Mouse (Mus musculus) intestine, embryonic 16.5 days (tissue): ENCODE results near the gene Fgfr2. TPM values are rescaled to one million over a fixed set of nuclear protein-coding genes. Genes with fewer than 3 reads are reported as not detected.
A peak's percentile ranks its signal among the peaks of the same experiment; 100 is the strongest.

Source experiments
- ATAC-seq: fragments of 200-750 bp; cut with Nextera tagmentation; 2 replicates; pipeline ENCODE4 v1.8.0; 2017; ENCODE audit warnings: moderate TSS enrichment, moderate library complexity
- H3K27ac ChIP-seq: fragments of 300-500 bp; sonication (generic); 2 replicates; pipeline ENCODE4 v1.5.1; 2014; ENCODE audit warnings: mild to moderate bottlenecking, low read length
- H3K27me3 ChIP-seq: fragments of 300-500 bp; sonication (generic); replicated peaks from 2 replicates; pipeline ENCODE4 v1.6.1; 2014; ENCODE audit warnings: low read length, control low read depth, mixed read lengths; ENCODE audit not compliant: control insufficient read depth, insufficient read depth
- H3K36me3 ChIP-seq: fragments of 300-500 bp; sonication (generic); 2 replicates; pipeline ENCODE4 v1.6.1; 2014; ENCODE audit warnings: low read length, control low read depth; ENCODE audit not compliant: control insufficient read depth, insufficient read depth
- H3K4me1 ChIP-seq: fragments of 300-500 bp; sonication (generic); 2 replicates; pipeline ENCODE4 v1.6.1; 2014; ENCODE audit warnings: low read length, control low read depth, mixed read lengths; ENCODE audit not compliant: control insufficient read depth, insufficient read depth
- H3K4me2 ChIP-seq: fragments of 300-500 bp; sonication (generic); 2 replicates; pipeline ENCODE4 v1.6.1; 2014; ENCODE audit warnings: low read depth, low read length, control low read depth
- H3K4me3 ChIP-seq: fragments of 300-500 bp; sonication (generic); 2 replicates; pipeline ENCODE4 v1.5.1; 2014; ENCODE audit warnings: mild to moderate bottlenecking, low read length
- H3K9ac ChIP-seq: fragments of 300-500 bp; sonication (generic); 2 replicates; pipeline ENCODE4 v1.6.1; 2014; ENCODE audit warnings: low read depth, low read length
- H3K9me3 ChIP-seq: fragments of 300-500 bp; sonication (generic); 2 replicates; pipeline ENCODE4 v1.6.1; 2016; ENCODE audit warnings: low read length, control low read depth; ENCODE audit not compliant: control insufficient read depth
- WGBS: fragments of 180-500 bp; shearing (Covaris S2); extraction: QIAGEN DNeasy Blood & Tissue Kit; methylation state at CpG from one replicate; pipeline ENCODE4 v1.1.7; 2014; 5-methylcytosine and 5-hydroxymethylcytosine counted together
- polyA plus RNA-seq: library from polyadenylated mRNA; unstranded; fragments of >200 nt; fragmentation: Nextera tagmentation; extraction: Ambion mirVana; gene quantifications from 2 replicates; pipeline ENCODE4 v1.2.1, GENCODE M21; 2015

Fgfr2 gene
- polyA plus RNA-seq, 1 experiment from 2014 or later, result 47.3 TPM

- Histone ChIP-seq H3K4me3 (no peak overlapping the region), H3K4me1 (peaks cover 15% of the 10 kb centered on the region), H3K36me3 (no peaks in the 10 kb centered on the region), H3K9ac (no peak overlapping the region), H3K27ac (no peak overlapping the region), H3K9me3 (no peaks in the 10 kb centered on the region), H3K27me3 (no peaks in the 10 kb centered on the region), H3K4me2 (no peak overlapping the region)
- 79% methylated on average over 3 of the region's 3 CpGs for WGBS
- ATAC-seq, result no peak
Measured at GRCm38 (mm10) chr7:133094161-133094560, 29.0 kb downstream of the Fgfr2 start.

- Histone ChIP-seq H3K4me1 (peaks cover 16% of the 10 kb centered on the region), H3K27ac (no peak overlapping the region), H3K4me3 (no peak overlapping the region), H3K4me2 (no peak overlapping the region), H3K9me3 (no peaks in the 10 kb centered on the region), H3K27me3 (no peaks in the 10 kb centered on the region), H3K9ac (no peak overlapping the region), H3K36me3 (no peaks in the 10 kb centered on the region)
- ATAC-seq, result no peak
- 93% methylated on average over 5 of the region's 5 CpGs for WGBS
Measured at GRCm38 (mm10) chr7:133093731-133094130, 29.4 kb downstream of the Fgfr2 start.

- Histone ChIP-seq H3K9me3 (no peaks in the 10 kb centered on the region), H3K4me3 (no peak overlapping the region)
- 83% methylated on average over 4 of the region's 4 CpGs for WGBS
Measured at GRCm38 (mm10) chr7:133090641-133091040, 32.5 kb downstream of the Fgfr2 start.

GRCm38 (mm10) chr7:133089621-133090260 is 33.4 kb downstream of the Fgfr2 start:
- Histone ChIP-seq H3K9me3 (no peaks in the 10 kb centered on the region), H3K4me3 (no peak overlapping the region), H3K27ac (peak overlapping the region; percentile 4; the same call in 1 of the 2 replicates), H3K27me3 (no peaks in the 10 kb centered on the region), H3K9ac (no peak overlapping the region), H3K4me1 (peaks cover 26% of the 10 kb centered on the region), H3K36me3 (no peaks in the 10 kb centered on the region), H3K4me2 (no peak overlapping the region)
- no peak for ATAC-seq
- WGBS, result 74% methylated on average over 11 of the region's 11 CpGs

More at GRCm38 (mm10) chr7:133090641-133091040, 32.5 kb downstream of the Fgfr2 start:
- Histone ChIP-seq H3K4me2 (no peak overlapping the region), H3K4me1 (peaks cover 25% of the 10 kb centered on the region), H3K27ac (no peak overlapping the region), H3K36me3 (no peaks in the 10 kb centered on the region), H3K9ac (no peak overlapping the region), H3K27me3 (no peaks in the 10 kb centered on the region)
- ATAC-seq, result no peak

GRCm38 (mm10) chr7:133088830-133089261 is 34.3 kb downstream of the Fgfr2 start:
- 40% methylated on average over 11 of the region's 11 CpGs for WGBS
- Histone ChIP-seq H3K4me2 (peak overlapping the region; percentile 21), H3K4me1 (peaks cover 26% of the 10 kb centered on the region), H3K27ac (peak overlapping the region; percentile 82), H3K36me3 (no peaks in the 10 kb centered on the region), H3K27me3 (no peaks in the 10 kb centered on the region), H3K4me3 (0 out of 2 replicates have a peak overlapping the region, but pooled peaks have one; percentile 2), H3K9ac (peak overlapping the region; percentile 49), H3K9me3 (no peaks in the 10 kb centered on the region)
- ATAC-seq, result peak; percentile 67

- WGBS, result 56% methylated on average over 4 of the region's 4 CpGs
- Histone ChIP-seq H3K36me3 (no peaks in the 10 kb centered on the region), H3K27ac (peak overlapping the region; percentile 82), H3K4me3 (no peak overlapping the region), H3K9me3 (no peaks in the 10 kb centered on the region), H3K4me1 (peaks cover 26% of the 10 kb centered on the region), H3K9ac (peak overlapping the region; percentile 49; the same call in 1 of the 2 replicates), H3K4me2 (0 out of 2 replicates have a peak overlapping the region, but pooled peaks have one; percentile 21), H3K27me3 (no peaks in the 10 kb centered on the region)
- no peak for ATAC-seq
Measured at GRCm38 (mm10) chr7:133088411-133088810, 34.7 kb downstream of the Fgfr2 start.

GRCm38 (mm10) chr7:133085408-133085807 is 37.7 kb downstream of the Fgfr2 start:
- H3K4me2 ChIP-seq, result no peak overlapping the region
- no peak overlapping the region for H3K27ac ChIP-seq
- 89% methylated on average over 3 of the region's 3 CpGs for WGBS
- no peaks in the 10 kb centered on the region for H3K9me3 ChIP-seq
- H3K9ac ChIP-seq, result no peak overlapping the region
- H3K27me3 ChIP-seq, result no peaks in the 10 kb centered on the region
- H3K4me3 ChIP-seq, result no peak overlapping the region
- no peak for ATAC-seq
- peaks cover 22% of the 10 kb centered on the region for H3K4me1 ChIP-seq
- H3K36me3 ChIP-seq, result no peaks in the 10 kb centered on the region; the same call in 1 of the 2 replicates

- Histone ChIP-seq H3K27ac (no peak overlapping the region), H3K9me3 (no peaks in the 10 kb centered on the region), H3K9ac (no peak overlapping the region), H3K27me3 (no peaks in the 10 kb centered on the region), H3K4me3 (no peak overlapping the region), H3K4me1 (peaks cover 13% of the 10 kb centered on the region), H3K36me3 (no peaks in the 10 kb centered on the region; the same call in 1 of the 2 replicates), H3K4me2 (no peak overlapping the region)
- no peak for ATAC-seq
- 78% methylated on average over 13 of the region's 13 CpGs for WGBS
Measured at GRCm38 (mm10) chr7:133083936-133084614, 39.1 kb downstream of the Fgfr2 start.

- no peak overlapping the region for H3K4me2 ChIP-seq
- H3K9me3 ChIP-seq, result no peaks in the 10 kb centered on the region
- no peaks in the 10 kb centered on the region; the same call in 1 of the 2 replicates for H3K36me3 ChIP-seq
- no peaks in the 10 kb centered on the region for H3K27me3 ChIP-seq
- H3K27ac ChIP-seq, result 0 out of 2 replicates have a peak overlapping the region, but pooled peaks have one; percentile 27
- H3K4me1 ChIP-seq, result peaks cover 4% of the 10 kb centered on the region; the same call in 1 of the 2 replicates
- 75% methylated on average over 1 of the region's 1 CpGs for WGBS
- no peak overlapping the region for H3K9ac ChIP-seq
- no peak overlapping the region for H3K4me3 ChIP-seq
- no peak for ATAC-seq
Measured at GRCm38 (mm10) chr7:133078929-133079328, 44.2 kb downstream of the Fgfr2 start.
